Mouse (Mus musculus): ENCODE data around the gene Kank4.

- TF ChIP-seq CTCF (IDR thresholded peaks at IDR 0.05; ENCODE audit: borderline replicate concordance, insufficient read depth, low read length) (no peak), POLR2A (IDR thresholded peaks at IDR 0.05; ENCODE audit: low read depth, low read length) (no peak)
Measured at GRCm38 (mm10) chr4:98710891-98711290, 106.4 kb downstream of the Kank4 start.
